Mouse (Mus musculus) lung, adult 2 months (tissue): ENCODE data around the gene Trpm2.

Experiments used
- CTCF ChIP-seq: fragments of 200-500 bp; IDR thresholded peaks from 2 replicates; pipeline ENCODE4 v1.5.1; 2011; ENCODE audit warnings: mild to moderate bottlenecking, low read length, control low read depth; ENCODE audit not compliant: insufficient read depth
- POLR2A ChIP-seq: fragments of 200-500 bp; IDR thresholded peaks from 2 replicates; pipeline ENCODE4 v1.6.1; 2011; ENCODE audit warnings: low read depth, mild to moderate bottlenecking, control low read depth, low read length, borderline replicate concordance; ENCODE audit errors: extremely low read depth

DNA sequence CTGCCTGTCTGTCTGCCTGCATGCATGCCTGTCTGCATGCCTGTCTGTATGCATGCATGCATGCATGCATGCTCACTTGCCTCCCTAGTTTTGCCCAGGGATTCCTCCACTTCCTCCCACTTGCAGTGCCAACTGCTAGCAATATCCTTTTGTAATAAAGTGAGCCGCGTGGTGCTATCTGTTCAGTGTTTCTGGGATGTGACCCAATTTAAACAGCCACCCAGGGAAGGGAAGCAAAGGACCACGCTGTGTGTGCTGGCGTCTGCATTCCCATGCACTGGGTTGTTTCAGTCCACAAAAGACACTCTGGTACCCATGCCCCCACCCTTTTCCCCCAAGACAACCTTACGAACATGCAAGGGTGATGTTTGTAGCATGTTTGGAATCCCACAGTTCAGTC lies 49.4 kb downstream of the Trpm2 start:
- TF ChIP-seq POLR2A (no peak), CTCF (no peak)
